Mouse (Mus musculus): ENCODE measurements around the gene Bcl7c.

DNA sequence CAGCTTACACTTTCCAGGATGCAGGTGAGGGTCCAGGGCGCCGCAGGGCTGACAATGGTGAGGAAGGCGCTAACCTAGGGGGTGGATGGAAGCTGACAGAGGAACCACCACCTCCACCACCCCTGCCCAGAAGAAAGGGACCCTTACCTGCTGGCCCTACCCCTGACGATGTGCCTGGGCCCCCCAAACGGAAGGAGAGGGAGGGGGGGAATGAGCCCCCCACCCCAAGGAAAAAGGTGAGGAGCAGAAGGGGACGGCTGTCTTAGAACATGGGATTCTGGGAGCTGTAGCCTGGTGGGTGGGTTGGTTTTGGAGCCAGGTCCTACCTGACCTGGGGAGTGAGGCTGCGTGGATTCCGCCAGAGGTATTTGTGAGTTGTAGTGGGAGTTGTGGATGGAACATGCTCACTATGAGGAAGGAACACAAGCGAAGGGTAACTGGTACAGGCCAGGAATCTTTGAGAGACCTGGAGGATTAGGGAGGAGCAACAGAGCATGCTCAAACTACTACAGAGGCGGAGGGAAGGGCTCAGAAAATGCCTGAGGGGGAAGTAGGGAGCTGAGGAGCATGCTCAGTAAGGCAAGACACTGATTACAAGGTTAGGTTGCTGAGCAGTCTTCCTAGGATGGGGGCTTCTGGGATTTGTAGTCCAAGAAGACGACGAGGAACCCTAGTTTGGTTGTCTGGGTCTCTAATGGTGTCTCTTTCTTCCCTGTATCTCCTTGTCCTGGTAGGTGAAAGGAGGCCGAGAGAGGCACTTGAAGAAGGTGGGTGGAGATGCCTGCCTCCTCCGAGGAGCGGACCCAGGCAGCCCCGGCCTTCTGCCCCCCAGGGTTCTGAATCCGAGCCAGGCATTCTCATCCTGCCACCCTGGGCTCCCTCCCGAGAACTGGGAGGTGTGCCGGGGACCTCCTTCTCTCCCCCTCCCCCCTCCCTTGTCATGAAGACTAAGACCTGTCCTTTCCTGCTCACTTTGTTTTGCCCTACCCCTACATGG, 41.7 kb upstream of the Bcl7c start:
- no peak for TF ChIP-seq MYOD1 (IDR thresholded peaks at IDR 0.05; ENCODE audit: control insufficient read depth in 1 of 3, insufficient read length in 2 of 3, low read depth in 2 of 3)
- TF ChIP-seq POLR2A (IDR thresholded peaks at IDR 0.05; ENCODE audit: insufficient read length, low read depth): no peak
- no peak for TF ChIP-seq POLR2AphosphoS2 (IDR thresholded peaks at IDR 0.05; ENCODE audit: insufficient read length, low read depth)
- no peak for TF ChIP-seq USF1 (IDR thresholded peaks at IDR 0.05; ENCODE audit: low read depth)
- no peak for TF ChIP-seq TCF3 (IDR thresholded peaks at IDR 0.05; ENCODE audit: insufficient read length, low read depth)
- TF ChIP-seq MAX (IDR thresholded peaks at IDR 0.05; ENCODE audit: low read depth): no peak
- no peak for TF ChIP-seq E2F4 (IDR thresholded peaks at IDR 0.05; ENCODE audit: insufficient read depth)
- TF ChIP-seq MYOG (IDR thresholded peaks at IDR 0.05; ENCODE audit: control insufficient read depth in 1 of 3, insufficient read depth in 1 of 3, insufficient read length in 2 of 3, low read depth in 2 of 3): no peak
- TF ChIP-seq REST (IDR thresholded peaks at IDR 0.05; ENCODE audit: insufficient read depth, insufficient read length): no peak
- no peak for TF ChIP-seq SRF (IDR thresholded peaks at IDR 0.05; ENCODE audit: control insufficient read depth, insufficient read length, low read depth)

All from myocyte (in vitro differentiated cells).